Mouse (Mus musculus): ENCODE results near the gene Cltb. TPM values are rescaled to one million over a fixed set of nuclear protein-coding genes. Genes with fewer than 3 reads are reported as not detected.

The Cltb gene
- total RNA-seq, 2 experiments from 2014 or later: 263 to 281 TPM

- no peak for DNase-seq (ENCODE audit: low spot score in 2 of 2)
These were observed 14.3 kb downstream of the Cltb start for GRCm38 (mm10) chr13:54596870-54597269.

GRCm38 (mm10) chr13:54596107-54596690, 14.9 kb downstream of the Cltb start:
- DNase-seq (ENCODE audit: low spot score in 2 of 2): no peak

GRCm38 (mm10) chr13:54593617-54594016, 17.5 kb downstream of the Cltb start:
- DNase-seq (ENCODE audit: low spot score in 2 of 2): peak in 1 of 2 experiments; percentile 36

- DNase-seq (ENCODE audit: low spot score in 2 of 2): no peak
These were observed 19.3 kb downstream of the Cltb start for GRCm38 (mm10) chr13:54591776-54592356.

- DNase-seq (ENCODE audit: low spot score in 2 of 2): peak; percentile 96 to 99
These were observed 20.9 kb downstream of the Cltb start, which contains the start of the genes Nop16 and Higd2a for GRCm38 (mm10) chr13:54589996-54590951. Nop16 (minus strand) TSS chr13:54590090. Higd2a (plus strand) TSS chr13:54590207.

GRCm38 (mm10) chr13:54589414-54589995, 21.6 kb downstream of the Cltb start:
- DNase-seq (ENCODE audit: low spot score in 2 of 2): peak in 1 of 2 experiments; percentile 28

GRCm38 (mm10) chr13:54585831-54586230, 25.3 kb downstream of the Cltb start:
- no peak for DNase-seq (ENCODE audit: low spot score in 2 of 2)

- no peak for DNase-seq (ENCODE audit: low spot score in 2 of 2)
These were observed 28.3 kb downstream of the Cltb start for GRCm38 (mm10) chr13:54582860-54583259.

GRCm38 (mm10) chr13:54582126-54582525, 29.0 kb downstream of the Cltb start:
- DNase-seq (ENCODE audit: low spot score in 2 of 2): no peak

GRCm38 (mm10) chr13:54581385-54581784, 29.8 kb downstream of the Cltb start:
- DNase-seq (ENCODE audit: low spot score in 2 of 2): no peak

- DNase-seq (ENCODE audit: low spot score in 2 of 2): no peak
These were observed 33.3 kb downstream of the Cltb start for GRCm38 (mm10) chr13:54577652-54578507.

GRCm38 (mm10) chr13:54575489-54575888, 35.7 kb downstream of the Cltb start:
- DNase-seq (ENCODE audit: low spot score in 2 of 2): no peak

GRCm38 (mm10) chr13:54574854-54575481, 36.2 kb downstream of the Cltb start, which contains the start of gene Arl10:
Arl10 (plus strand) TSS chr13:54575015.
- DNase-seq (ENCODE audit: low spot score in 2 of 2): peak; percentile 61 to 74

GRCm38 (mm10) chr13:54572621-54573020, 38.5 kb downstream of the Cltb start:
- no peak for DNase-seq (ENCODE audit: low spot score in 2 of 2)

- no peak for DNase-seq (ENCODE audit: low spot score in 2 of 2)
These were observed 39.5 kb downstream of the Cltb start for GRCm38 (mm10) chr13:54571637-54572036.

- no peak for DNase-seq (ENCODE audit: low spot score in 2 of 2)
These were observed 40.4 kb downstream of the Cltb start for GRCm38 (mm10) chr13:54570736-54571135.

- DNase-seq (ENCODE audit: low spot score in 2 of 2): no peak
These were observed 41.9 kb downstream of the Cltb start for GRCm38 (mm10) chr13:54569282-54569681.

- DNase-seq (ENCODE audit: low spot score in 2 of 2): no peak
These were observed 42.8 kb downstream of the Cltb start for GRCm38 (mm10) chr13:54568380-54568779.

- peak in 1 of 2 experiments; percentile 57 for DNase-seq (ENCODE audit: low spot score in 2 of 2)
These were observed 45.4 kb downstream of the Cltb start for GRCm38 (mm10) chr13:54565594-54566345.

All from layer of hippocampus, adult 18-20 months (tissue).